In genomic region chr17:74875740-74876139, GRCm38 (mm10) we compare ENCODE assay signal across 20 mouse cellular contexts.
A peak's percentile ranks its signal among the peaks of the same experiment; 100 is the strongest.
DNase-seq lines count a peak whose midpoint lies in the region; ATAC-seq and TF ChIP-seq lines count a peak whose summit lies in the region.
"Had no signal": no experiment of that assay in that cellular context is flagged by ENCODE, and none has a peak within 500 bp of the region (broad histone marks: within the 10 kb centered on the region; RNA-seq: fewer than 3 reads in every experiment).

No protein-coding gene starts in this region.

- H3K4me2 ChIP-seq in heart, embryonic 12.5 days, result no peak overlapping the region
- H3K4me2 ChIP-seq in lung, embryonic 16.5 days (ENCODE audit: low read depth, low read length), result no peak overlapping the region
- H3K4me2 ChIP-seq: forebrain, embryonic 13.5 days; liver, embryonic 11.5 days; neural tube, embryonic 13.5 days had no signal

- no peaks in the 10 kb centered on the region for H3K9me3 ChIP-seq in heart, embryonic 12.5 days (replicated peaks)
- H3K9me3 ChIP-seq in lung, embryonic 16.5 days (ENCODE audit: control insufficient read depth, low read length), result no peaks in the 10 kb centered on the region
- H3K9me3 ChIP-seq: forebrain, embryonic 13.5 days; midbrain, embryonic 10.5 days had no signal

- H3K4me3 ChIP-seq in heart, embryonic 12.5 days, result no peak overlapping the region
- no peak overlapping the region for H3K4me3 ChIP-seq in lung, embryonic 16.5 days (ENCODE audit: low read length)
- H3K4me3 ChIP-seq in lung, adult 2 months (replicated peaks; ENCODE audit: extremely low read depth, low read depth, low read length), result no peak overlapping the region
- H3K4me3 ChIP-seq: forebrain, embryonic 13.5 days; layer of hippocampus, adult 2 months; midbrain, embryonic 10.5 days; myocyte; neural tube, embryonic 13.5 days had no signal

- intact Hi-C loops in gastrocnemius, postnatal 14 days (cut with DNase I; ENCODE audit: low total_unique reads), result no loop called here
- intact Hi-C loops in gastrocnemius, postnatal 36 days (cut with DNase I), result no loop called here
- intact Hi-C loops in heart, postnatal 36 days (cut with DNase I), result no loop called here

- WGBS in heart, embryonic 12.5 days, result 79% methylated on average over 5 of the region's 5 CpGs
- 80% methylated on average over 5 of the region's 5 CpGs for WGBS in lung, embryonic 16.5 days
- WGBS in lung, adult 2 months, result 58% methylated on average over 5 of the region's 5 CpGs

- DNase-seq in gastrocnemius, postnatal 14 days, result peak; percentile 0
- no peak for DNase-seq in gastrocnemius, postnatal 36 days
- DNase-seq in heart, postnatal 36 days, result no peak
- DNase-seq in lung, adult 2 months, result no peak
- DNase-seq in kidney, postnatal 14 days, result peak; percentile 48
- no peak for DNase-seq in urinary bladder, adult 18-20 months (ENCODE audit: low spot score in 2 of 2)
- DNase-seq: adrenal gland, postnatal 14 days; cerebellum, adult 8-10 months; liver, postnatal 0 days; thymus, postnatal 36 days had no signal

- H3K9ac ChIP-seq in heart, embryonic 12.5 days, result no peak overlapping the region
- H3K9ac ChIP-seq in lung, embryonic 16.5 days (ENCODE audit: low read length), result no peak overlapping the region
- H3K9ac ChIP-seq: forebrain, embryonic 13.5 days; liver, postnatal 0 days; neural tube, embryonic 13.5 days had no signal

- H3K36me3 ChIP-seq in heart, embryonic 12.5 days, result no peaks in the 10 kb centered on the region
- no peaks in the 10 kb centered on the region for H3K36me3 ChIP-seq in lung, embryonic 16.5 days (ENCODE audit: control insufficient read depth, insufficient read depth, low read length)
- H3K36me3 ChIP-seq: midbrain, embryonic 10.5 days; neural tube, embryonic 13.5 days had no signal

- H3K4me1 ChIP-seq in heart, embryonic 12.5 days (replicated peaks), result peaks cover 70% of the 10 kb centered on the region
- peaks cover 4% of the 10 kb centered on the region; the same call in 1 of the 2 replicates for H3K4me1 ChIP-seq in lung, embryonic 16.5 days (replicated peaks; ENCODE audit: control insufficient read depth, insufficient read depth, low read length)
- H3K4me1 ChIP-seq in lung, adult 2 months (ENCODE audit: control insufficient read depth, insufficient read depth, low read length), result no peaks in the 10 kb centered on the region; the same call in 1 of the 2 replicates
- H3K4me1 ChIP-seq: forebrain, embryonic 13.5 days had no signal

- TF ChIP-seq CTCF in lung, adult 2 months (IDR thresholded peaks at IDR 0.05; ENCODE audit: insufficient read depth, low read length), result no peak

- TF ChIP-seq POLR2A in lung, adult 2 months (IDR thresholded peaks at IDR 0.05; ENCODE audit: borderline replicate concordance, extremely low read depth, low read depth, low read length), result no peak

- H3K27ac ChIP-seq in heart, embryonic 12.5 days (ENCODE audit: poor library complexity, severe bottlenecking), result peak overlapping the region; percentile 89; the same call in 1 of the 2 replicates
- no peak overlapping the region for H3K27ac ChIP-seq in lung, embryonic 16.5 days (ENCODE audit: low read length)
- H3K27ac ChIP-seq: forebrain, embryonic 13.5 days; layer of hippocampus, adult 2 months; midbrain, embryonic 10.5 days; neural tube, embryonic 13.5 days had no signal

- H3K27me3 ChIP-seq in heart, embryonic 12.5 days (replicated peaks), result no peaks in the 10 kb centered on the region
- no peaks in the 10 kb centered on the region for H3K27me3 ChIP-seq in lung, embryonic 16.5 days (ENCODE audit: control insufficient read depth, insufficient read depth, low read depth, low read length)
- H3K27me3 ChIP-seq: forebrain, embryonic 13.5 days; neural tube, embryonic 13.5 days had no signal

- ATAC-seq in heart, embryonic 12.5 days (ENCODE audit: insufficient number of reproducible peaks, low FRiP score), result no peak
- ATAC-seq in lung, embryonic 16.5 days (ENCODE audit: low read depth), result peak; percentile 12; the same call in 1 of the 2 replicates
- ATAC-seq: forebrain, embryonic 13.5 days; intestine, postnatal 0 days; liver, postnatal 0 days; midbrain, embryonic 16.5 days had no signal

Comparison
In these comparisons a context has a peak if more than half of its experiments do, and no peak if none do; other contexts are left out.
1. DNase-seq: peak in gastrocnemius, postnatal 14 days (single experiment) and kidney, postnatal 14 days (single experiment); none in gastrocnemius, postnatal 36 days (0 of 2), heart, postnatal 36 days (0 of 2), lung, adult 2 months (single experiment) and urinary bladder, adult 18-20 months (0 of 2).